Mouse (Mus musculus): ENCODE measurements around the gene Raly. TPM values are rescaled to one million over a fixed set of nuclear protein-coding genes. Genes with fewer than 3 reads are reported as not detected.

Raly gene
- polyA plus RNA-seq, 1 experiment = 378 TPM

GRCm38 (mm10) chr2:154826054-154826538 lies 35.2 kb downstream of the Raly start:
- H3K27me3 ChIP-seq (replicated peaks) = no peaks in the 10 kb centered on the region
- no peaks in the 10 kb centered on the region for H3K9me3 ChIP-seq
- TF ChIP-seq FLI1 (IDR thresholded peaks at IDR 0.05; ENCODE audit: low read length) = no peak
- TF ChIP-seq GATA1 (IDR thresholded peaks at IDR 0.05; ENCODE audit: borderline replicate concordance, low read length) = no peak
- peaks cover 19% of the 10 kb centered on the region for H3K36me3 ChIP-seq (replicated peaks; ENCODE audit: low read length)
- H3K4me3 ChIP-seq (replicated peaks) = no peak overlapping the region
- peaks cover 37% of the 10 kb centered on the region for H3K4me1 ChIP-seq

GRCm38 (mm10) chr2:154827521-154827920 lies 36.6 kb downstream of the Raly start:
- peaks cover 33% of the 10 kb centered on the region for H3K4me1 ChIP-seq
- H3K4me3 ChIP-seq (replicated peaks) = no peak overlapping the region
- H3K9me3 ChIP-seq = no peaks in the 10 kb centered on the region
- H3K27me3 ChIP-seq (replicated peaks) = no peaks in the 10 kb centered on the region
- H3K36me3 ChIP-seq (replicated peaks; ENCODE audit: low read length) = peaks cover 25% of the 10 kb centered on the region
- TF ChIP-seq GATA1 (IDR thresholded peaks at IDR 0.05; ENCODE audit: borderline replicate concordance, low read length) = no peak
- TF ChIP-seq FLI1 (IDR thresholded peaks at IDR 0.05; ENCODE audit: low read length) = no peak

GRCm38 (mm10) chr2:154832471-154832870 lies 41.6 kb downstream of the Raly start:
- H3K9me3 ChIP-seq = no peaks in the 10 kb centered on the region
- no peaks in the 10 kb centered on the region for H3K27me3 ChIP-seq (replicated peaks)

GRCm38 (mm10) chr2:154834149-154834865 lies 43.4 kb downstream of the Raly start:
- TF ChIP-seq FLI1 (IDR thresholded peaks at IDR 0.05; ENCODE audit: low read length) (no peak), GATA1 (IDR thresholded peaks at IDR 0.05; ENCODE audit: borderline replicate concordance, low read length) (no peak)
- no peaks in the 10 kb centered on the region for H3K27me3 ChIP-seq (replicated peaks)
- no peaks in the 10 kb centered on the region for H3K9me3 ChIP-seq
- peaks cover 43% of the 10 kb centered on the region for H3K4me1 ChIP-seq
- H3K4me3 ChIP-seq (replicated peaks) = no peak overlapping the region
- H3K36me3 ChIP-seq (replicated peaks; ENCODE audit: low read length) = peaks cover 49% of the 10 kb centered on the region

More at GRCm38 (mm10) chr2:154832471-154832870, 41.6 kb downstream of the Raly start:
- Histone ChIP-seq H3K36me3 (replicated peaks; ENCODE audit: low read length) (peaks cover 47% of the 10 kb centered on the region), H3K4me3 (replicated peaks) (no peak overlapping the region), H3K4me1 (peaks cover 48% of the 10 kb centered on the region)
- TF ChIP-seq GATA1 (IDR thresholded peaks at IDR 0.05; ENCODE audit: borderline replicate concordance, low read length) (no peak), FLI1 (IDR thresholded peaks at IDR 0.05; ENCODE audit: low read length) (no peak)

GRCm38 (mm10) chr2:154836537-154836936 lies 45.6 kb downstream of the Raly start:
- no peaks in the 10 kb centered on the region for H3K27me3 ChIP-seq (replicated peaks)
- no peaks in the 10 kb centered on the region for H3K9me3 ChIP-seq
- H3K36me3 ChIP-seq (replicated peaks; ENCODE audit: low read length) = peaks cover 61% of the 10 kb centered on the region
- TF ChIP-seq FLI1 (IDR thresholded peaks at IDR 0.05; ENCODE audit: low read length) (no peak), GATA1 (IDR thresholded peaks at IDR 0.05; ENCODE audit: borderline replicate concordance, low read length) (no peak)
- no peak overlapping the region for H3K4me3 ChIP-seq (replicated peaks)
- peaks cover 24% of the 10 kb centered on the region for H3K4me1 ChIP-seq

GRCm38 (mm10) chr2:154848086-154848485 lies 57.2 kb downstream of the Raly start:
- no peaks in the 10 kb centered on the region for H3K27me3 ChIP-seq (replicated peaks)
- H3K36me3 ChIP-seq (replicated peaks; ENCODE audit: low read length) = peaks cover 45% of the 10 kb centered on the region

GRCm38 (mm10) chr2:154855383-154855782 lies 64.5 kb downstream of the Raly start:
- TF ChIP-seq GATA1 (IDR thresholded peaks at IDR 0.05; ENCODE audit: borderline replicate concordance, low read length) = no peak; the same call in 2 of the 3 replicates
- H3K4me1 ChIP-seq = peaks cover 27% of the 10 kb centered on the region
- no peaks in the 10 kb centered on the region for H3K27me3 ChIP-seq (replicated peaks)
- H3K36me3 ChIP-seq (replicated peaks; ENCODE audit: low read length) = peaks cover 57% of the 10 kb centered on the region
- H3K4me3 ChIP-seq (replicated peaks) = no peak overlapping the region
- 0 out of 2 replicates have a peak, but pooled peaks cover 3% of the 10 kb centered on the region for H3K9me3 ChIP-seq

More at GRCm38 (mm10) chr2:154848086-154848485, 57.2 kb downstream of the Raly start:
- TF ChIP-seq FLI1 (IDR thresholded peaks at IDR 0.05; ENCODE audit: low read length) (no peak), GATA1 (IDR thresholded peaks at IDR 0.05; ENCODE audit: borderline replicate concordance, low read length) (no peak)
- Histone ChIP-seq H3K4me1 (peaks cover 22% of the 10 kb centered on the region), H3K9me3 (0 out of 2 replicates have a peak, but pooled peaks cover 3% of the 10 kb centered on the region), H3K4me3 (replicated peaks) (no peak overlapping the region)

GRCm38 (mm10) chr2:154863672-154864071 lies 72.8 kb downstream of the Raly start:
- H3K4me3 ChIP-seq (replicated peaks) = no peak overlapping the region
- no peak for TF ChIP-seq FLI1 (IDR thresholded peaks at IDR 0.05; ENCODE audit: low read length)
- no peak for TF ChIP-seq GATA1 (IDR thresholded peaks at IDR 0.05; ENCODE audit: borderline replicate concordance, low read length)
- H3K27me3 ChIP-seq (replicated peaks) = no peaks in the 10 kb centered on the region
- H3K36me3 ChIP-seq (replicated peaks; ENCODE audit: low read length) = peaks cover 98% of the 10 kb centered on the region
- no peaks in the 10 kb centered on the region for H3K9me3 ChIP-seq
- peaks cover 16% of the 10 kb centered on the region for H3K4me1 ChIP-seq

GRCm38 (mm10) chr2:154865696-154866095 lies 74.8 kb downstream of the Raly start:
- TF ChIP-seq FLI1 (IDR thresholded peaks at IDR 0.05; ENCODE audit: low read length) = no peak
- no peak for TF ChIP-seq GATA1 (IDR thresholded peaks at IDR 0.05; ENCODE audit: borderline replicate concordance, low read length)
- Histone ChIP-seq H3K4me1 (peaks cover 16% of the 10 kb centered on the region), H3K4me3 (replicated peaks) (no peak overlapping the region), H3K36me3 (replicated peaks; ENCODE audit: low read length) (peaks cover 98% of the 10 kb centered on the region), H3K27me3 (replicated peaks) (no peaks in the 10 kb centered on the region), H3K9me3 (no peaks in the 10 kb centered on the region)

- no peaks in the 10 kb centered on the region for H3K9me3 ChIP-seq
- peaks cover 16% of the 10 kb centered on the region for H3K4me1 ChIP-seq
- TF ChIP-seq GATA1 (IDR thresholded peaks at IDR 0.05; ENCODE audit: borderline replicate concordance, low read length) = no peak
- TF ChIP-seq FLI1 (IDR thresholded peaks at IDR 0.05; ENCODE audit: low read length) = no peak
- H3K4me3 ChIP-seq (replicated peaks) = no peak overlapping the region
- H3K27me3 ChIP-seq (replicated peaks) = no peaks in the 10 kb centered on the region
- H3K36me3 ChIP-seq (replicated peaks; ENCODE audit: low read length) = peaks cover 95% of the 10 kb centered on the region
Measured at GRCm38 (mm10) chr2:154868106-154868505, 77.2 kb downstream of the Raly start.

Measured in megakaryocyte, embryonic 14.5 days (primary cell).